Mouse (Mus musculus): ENCODE measurements around the gene Best1. TPM values are rescaled to one million over a fixed set of nuclear protein-coding genes. Genes with fewer than 3 reads are reported as not detected.
"Not testable (repeated sequence)": the region's sequence is repeated elsewhere in the genome, so short reads cannot be mapped to it uniquely, and the experiment has no call there.

Gene Best1
- polyA plus RNA-seq, 1 experiment from 2014 or later, result 1.2 TPM

DNA sequence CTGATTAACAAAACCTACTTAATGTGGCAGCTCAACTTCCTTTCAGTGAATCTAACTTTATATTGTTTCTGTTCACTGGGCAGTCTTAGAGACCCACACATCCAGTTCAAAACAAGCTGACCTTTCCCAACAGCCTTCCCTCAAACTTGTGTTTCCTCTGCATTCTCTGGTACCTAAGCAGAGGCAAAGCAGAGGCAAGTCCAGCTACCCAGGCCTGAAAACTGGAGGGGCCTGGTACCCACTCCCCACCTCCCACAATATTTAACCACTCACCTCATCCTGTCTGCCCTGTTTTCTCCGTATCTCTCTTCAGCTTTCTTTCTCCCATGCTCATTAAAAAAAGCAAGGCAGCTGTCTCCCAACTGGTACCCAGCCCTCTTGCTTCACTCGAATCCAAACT, 22.3 kb downstream of the Best1 start:
- Histone ChIP-seq H3K9ac (no peak overlapping the region), H3K36me3 (peaks cover 6% of the 10 kb centered on the region; the same call in 1 of the 2 replicates), H3K27me3 (no peaks in the 10 kb centered on the region), H3K4me3 (replicated peaks) (no peak overlapping the region), H3K4me1 (peaks cover 25% of the 10 kb centered on the region), H3K27ac (replicated peaks) (0 out of 2 replicates have a peak overlapping the region, but pooled peaks have one; percentile 11), H3K9me3 (replicated peaks) (no peaks in the 10 kb centered on the region), H3K4me2 (replicated peaks) (no peak overlapping the region)
- 71% methylated on average over 2 of the region's 2 CpGs for WGBS
- no peak for ATAC-seq (ENCODE audit: insufficient number of reproducible peaks, low FRiP score, low TSS enrichment, low read depth)

DNA sequence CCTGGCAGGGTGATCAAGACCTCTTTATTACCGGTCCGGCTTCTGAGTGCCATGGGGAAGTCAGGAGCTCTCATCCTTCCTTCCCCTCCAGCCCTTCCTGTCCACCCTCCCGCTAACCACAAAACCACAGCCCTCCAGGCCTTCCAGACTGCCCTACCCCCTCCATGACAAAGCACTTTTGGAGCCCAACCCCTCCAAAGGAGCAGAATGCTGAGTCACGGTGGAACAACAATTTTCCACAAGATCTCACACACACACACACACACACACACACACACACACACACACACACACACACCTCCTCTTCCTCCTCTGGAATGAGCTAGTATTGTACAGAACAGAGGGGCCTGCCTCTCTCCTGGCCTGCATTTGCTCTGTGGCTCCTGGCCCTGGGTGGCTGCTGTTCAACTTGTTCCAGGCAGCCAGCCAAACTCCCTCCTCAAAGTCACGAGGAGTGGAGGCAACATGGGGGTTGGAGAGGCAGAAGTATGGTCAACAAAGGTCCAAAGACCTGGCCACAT, 22.9 kb downstream of the Best1 start:
- WGBS, result 28% methylated on average over 5 of the region's 5 CpGs
- no peak overlapping the region for H3K4me2 ChIP-seq (replicated peaks)
- H3K4me3 ChIP-seq (replicated peaks), result no peak overlapping the region
- no peak for ATAC-seq (ENCODE audit: insufficient number of reproducible peaks, low FRiP score, low TSS enrichment, low read depth)
- H3K4me1 ChIP-seq, result peaks cover 19% of the 10 kb centered on the region
- no peaks in the 10 kb centered on the region for H3K9me3 ChIP-seq (replicated peaks)
- peak overlapping the region; percentile 39; the same call in 1 of the 2 replicates for H3K27ac ChIP-seq (replicated peaks)
- no peaks in the 10 kb centered on the region for H3K27me3 ChIP-seq
- no peaks in the 10 kb centered on the region for H3K36me3 ChIP-seq
- H3K9ac ChIP-seq, result no peak overlapping the region

DNA sequence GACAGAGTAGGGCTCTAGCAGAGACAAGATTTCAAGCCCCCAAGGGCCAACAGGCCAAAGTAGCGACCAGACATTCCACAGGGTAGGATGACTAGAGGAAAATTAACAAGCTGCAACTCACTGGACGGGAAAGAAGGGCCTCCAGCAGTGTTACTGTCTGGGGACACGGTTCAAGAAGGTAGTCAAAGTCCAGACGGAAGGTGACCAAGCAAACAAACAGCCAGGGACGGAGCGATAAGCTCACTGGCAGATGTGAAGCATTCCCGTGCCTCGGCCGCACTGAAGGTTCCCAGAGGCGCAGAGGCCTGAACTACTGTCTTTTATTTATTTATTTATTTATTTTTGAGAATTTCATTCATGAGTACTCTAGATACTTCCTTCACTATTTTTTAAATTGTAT, 24.3 kb downstream of the Best1 start:
- H3K27ac ChIP-seq (replicated peaks), result no peak overlapping the region
- H3K4me1 ChIP-seq, result peaks cover 14% of the 10 kb centered on the region; the same call in 1 of the 2 replicates
- no peaks in the 10 kb centered on the region for H3K27me3 ChIP-seq
- no peaks in the 10 kb centered on the region for H3K36me3 ChIP-seq
- no peak overlapping the region for H3K9ac ChIP-seq
- no peaks in the 10 kb centered on the region for H3K9me3 ChIP-seq (replicated peaks)
- ATAC-seq (ENCODE audit: insufficient number of reproducible peaks, low FRiP score, low TSS enrichment, low read depth), result no peak
- H3K4me3 ChIP-seq (replicated peaks), result no peak overlapping the region
- no peak overlapping the region for H3K4me2 ChIP-seq (replicated peaks)
- 82% methylated on average over 10 of the region's 10 CpGs for WGBS

DNA sequence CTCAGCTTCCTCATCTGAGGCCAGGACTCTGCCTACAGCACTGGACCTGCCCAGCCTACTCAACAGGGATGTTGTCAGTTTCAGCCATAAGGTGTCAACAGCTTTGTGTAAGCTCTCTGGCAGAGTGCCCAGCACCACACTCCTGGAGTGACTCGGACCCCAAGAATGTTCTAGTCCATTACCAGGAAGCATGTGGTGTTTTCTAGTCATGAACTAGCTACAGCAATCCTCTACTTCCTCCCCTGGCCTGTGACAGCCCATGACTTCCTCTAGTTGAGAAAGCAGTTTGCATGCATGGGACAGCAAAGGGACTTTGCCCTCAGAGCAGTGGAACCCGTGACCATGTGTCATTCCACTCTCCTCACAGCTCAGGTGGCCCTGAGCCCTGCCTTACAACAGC, 26.6 kb downstream of the Best1 start:
- H3K4me3 ChIP-seq (replicated peaks); ATAC-seq (ENCODE audit: insufficient number of reproducible peaks, low FRiP score, low TSS enrichment, low read depth); H3K27me3 ChIP-seq; H3K4me2 ChIP-seq (replicated peaks); H3K36me3 ChIP-seq; H3K9ac ChIP-seq; H3K9me3 ChIP-seq (replicated peaks); H3K4me1 ChIP-seq; H3K27ac ChIP-seq (replicated peaks): not testable (repeated sequence)
- WGBS, result 51% methylated on average over 2 of the region's 2 CpGs

DNA sequence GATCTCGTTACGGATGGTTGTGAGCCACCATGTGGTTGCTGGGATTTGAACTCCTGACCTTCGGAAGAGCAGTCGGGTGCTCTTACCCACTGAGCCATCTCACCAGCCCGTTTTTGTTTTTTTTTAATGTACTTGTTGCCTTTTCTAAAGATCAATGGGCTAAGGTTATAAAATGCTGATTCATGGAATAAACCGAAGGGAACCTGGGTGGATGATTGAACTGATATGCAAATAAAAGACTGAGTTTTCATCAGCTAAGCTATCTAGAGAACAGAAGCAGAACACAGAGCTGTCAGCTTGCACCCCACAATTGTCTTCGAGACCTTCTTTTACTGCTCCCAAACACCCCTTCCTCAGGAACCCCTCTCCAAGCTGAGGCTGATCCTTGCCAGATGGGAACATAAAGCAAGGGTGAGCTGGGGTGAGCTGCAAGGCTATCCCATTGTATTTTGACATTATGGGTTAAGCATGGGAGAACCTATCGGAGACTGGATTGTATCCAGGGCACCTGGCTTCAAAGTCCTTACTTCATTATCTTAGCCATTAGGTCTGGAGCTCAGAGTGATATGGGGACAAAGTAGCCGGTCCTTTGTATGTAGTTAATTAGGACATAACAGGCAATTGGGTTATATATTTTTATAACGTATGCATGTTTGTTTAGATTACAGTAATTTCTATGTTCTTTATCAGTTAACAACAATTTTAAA, 33.2 kb downstream of the Best1 start:
- Histone ChIP-seq H3K9ac (no peak overlapping the region), H3K4me1 (peaks cover 16% of the 10 kb centered on the region; the same call in 1 of the 2 replicates), H3K27me3 (no peaks in the 10 kb centered on the region), H3K36me3 (no peaks in the 10 kb centered on the region), H3K27ac (replicated peaks) (no peak overlapping the region), H3K9me3 (replicated peaks) (no peaks in the 10 kb centered on the region), H3K4me3 (replicated peaks) (no peak overlapping the region), H3K4me2 (replicated peaks) (no peak overlapping the region)
- no peak for ATAC-seq (ENCODE audit: insufficient number of reproducible peaks, low FRiP score, low TSS enrichment, low read depth)
- 86% methylated on average over 10 of the region's 10 CpGs for whole genome bisulfite sequencing

DNA sequence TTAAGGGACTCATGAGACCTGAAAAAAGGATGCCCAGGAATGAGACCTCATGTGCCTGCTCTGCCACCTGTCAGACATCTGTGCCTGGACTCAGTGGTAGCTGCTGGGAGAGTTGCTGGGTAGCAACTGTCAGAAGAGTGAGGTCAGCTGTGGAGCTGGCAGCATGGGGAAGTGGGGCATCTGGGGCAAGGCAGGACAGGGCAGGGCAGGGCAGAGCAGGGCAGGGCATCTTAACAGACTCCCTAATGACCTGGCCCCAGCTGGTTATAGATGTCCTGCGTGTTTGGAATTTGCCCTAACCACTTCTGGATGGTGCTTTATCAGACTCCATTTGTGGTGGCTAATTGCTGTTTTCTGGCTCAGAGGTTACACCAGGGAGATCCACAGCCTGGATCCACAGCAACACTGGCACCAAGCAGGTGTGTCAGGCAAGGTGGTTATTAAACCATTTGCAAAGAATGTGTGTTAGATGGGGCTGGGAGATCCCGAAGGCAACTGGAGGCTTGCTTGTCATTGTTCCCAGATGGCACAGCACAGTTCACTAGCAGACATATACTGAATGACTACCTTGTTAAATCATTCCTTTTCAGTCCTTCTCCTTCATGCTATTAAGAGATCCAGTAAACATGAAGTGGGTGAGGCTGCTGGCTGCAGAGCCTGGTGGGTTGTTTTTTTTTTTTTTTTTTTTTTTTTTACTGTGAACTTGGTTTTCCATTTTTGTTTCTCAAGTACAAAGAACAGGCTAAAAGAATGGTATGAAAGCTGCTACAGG, 35.2 kb downstream of the Best1 start:
- H3K4me3 ChIP-seq (replicated peaks), result no peak overlapping the region
- no peaks in the 10 kb centered on the region for H3K36me3 ChIP-seq
- no peaks in the 10 kb centered on the region for H3K9me3 ChIP-seq (replicated peaks)
- H3K27ac ChIP-seq (replicated peaks), result no peak overlapping the region; the same call in 1 of the 2 replicates
- 28% methylated on average over 2 of the region's 2 CpGs for WGBS
- H3K9ac ChIP-seq, result no peak overlapping the region
- no peaks in the 10 kb centered on the region for H3K27me3 ChIP-seq
- ATAC-seq (ENCODE audit: insufficient number of reproducible peaks, low FRiP score, low TSS enrichment, low read depth), result peak; percentile 58; the same call in 1 of the 2 replicates
- no peak overlapping the region for H3K4me2 ChIP-seq (replicated peaks)
- peaks cover 19% of the 10 kb centered on the region; the same call in 1 of the 2 replicates for H3K4me1 ChIP-seq

DNA sequence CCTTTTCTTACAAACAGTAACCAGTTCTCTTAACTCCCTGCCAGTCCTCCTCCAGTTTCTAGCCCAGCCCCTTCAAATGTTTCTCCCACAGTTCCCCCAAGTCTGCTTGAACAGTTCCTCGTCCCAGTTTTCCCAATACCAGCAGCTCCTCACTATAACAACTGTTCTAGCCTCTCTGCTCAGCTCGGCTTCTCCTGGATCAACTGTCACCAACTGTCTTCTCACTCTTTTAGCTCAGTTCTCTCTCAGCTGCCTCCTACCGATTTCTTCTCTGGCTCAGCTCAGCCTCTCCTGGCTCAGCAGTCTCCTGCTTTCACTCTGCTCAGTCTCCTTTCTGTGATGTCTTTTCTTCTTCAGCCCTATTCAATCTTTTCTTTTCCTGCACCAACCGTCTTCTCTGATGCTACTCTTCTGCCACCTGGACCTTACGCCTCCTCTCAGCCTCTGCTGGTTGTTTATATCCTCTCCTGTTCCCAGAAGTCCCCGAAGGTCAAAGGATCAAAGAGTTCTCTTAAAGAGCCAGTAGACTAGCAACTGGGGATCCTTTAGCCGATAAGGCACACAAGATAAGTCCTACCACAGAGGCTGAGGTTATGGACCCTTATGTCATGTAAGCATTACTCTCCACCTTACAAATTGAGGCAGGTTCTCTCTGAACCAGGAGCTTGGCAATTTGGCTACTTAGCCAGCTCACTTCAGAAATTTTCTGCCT, 37.1 kb downstream of the Best1 start:
- 36% methylated on average over 7 of the region's 7 CpGs for WGBS
- no peak overlapping the region for H3K9ac ChIP-seq
- no peak overlapping the region for H3K4me3 ChIP-seq (replicated peaks)
- H3K27me3 ChIP-seq, result no peaks in the 10 kb centered on the region
- no peaks in the 10 kb centered on the region for H3K36me3 ChIP-seq
- peaks cover 19% of the 10 kb centered on the region; the same call in 1 of the 2 replicates for H3K4me1 ChIP-seq
- H3K9me3 ChIP-seq (replicated peaks), result no peaks in the 10 kb centered on the region
- H3K4me2 ChIP-seq (replicated peaks), result no peak overlapping the region
- no peak overlapping the region for H3K27ac ChIP-seq (replicated peaks)
- no peak for ATAC-seq (ENCODE audit: insufficient number of reproducible peaks, low FRiP score, low TSS enrichment, low read depth)

DNA sequence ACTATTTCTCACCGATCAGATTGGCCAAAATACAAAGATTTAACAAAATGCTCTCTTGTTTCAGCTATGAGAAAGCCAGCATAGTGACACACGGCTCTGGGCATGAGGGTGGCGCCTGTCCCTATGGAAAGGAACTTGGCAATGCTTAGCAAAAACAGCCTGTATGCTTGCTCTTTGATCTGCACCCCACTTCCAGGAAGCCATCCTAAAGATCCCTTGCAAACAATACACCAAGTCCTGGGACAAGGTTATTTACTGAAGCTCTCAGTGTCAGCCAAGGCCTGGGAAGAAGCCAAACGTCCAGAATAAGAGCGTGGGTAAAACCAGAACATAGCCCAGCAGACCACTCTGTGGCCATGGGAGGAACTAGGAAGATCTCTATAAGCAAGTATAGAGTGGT, 40.7 kb downstream of the Best1 start:
- Histone ChIP-seq H3K4me2 (replicated peaks) (no peak overlapping the region), H3K9ac (no peak overlapping the region), H3K4me1 (peaks cover 10% of the 10 kb centered on the region), H3K27me3 (no peaks in the 10 kb centered on the region), H3K4me3 (replicated peaks) (no peak overlapping the region), H3K36me3 (no peaks in the 10 kb centered on the region), H3K27ac (replicated peaks) (no peak overlapping the region), H3K9me3 (replicated peaks) (no peaks in the 10 kb centered on the region)
- 75% methylated on average over 5 of the region's 5 CpGs for WGBS
- ATAC-seq (ENCODE audit: insufficient number of reproducible peaks, low FRiP score, low TSS enrichment, low read depth), result no peak

DNA sequence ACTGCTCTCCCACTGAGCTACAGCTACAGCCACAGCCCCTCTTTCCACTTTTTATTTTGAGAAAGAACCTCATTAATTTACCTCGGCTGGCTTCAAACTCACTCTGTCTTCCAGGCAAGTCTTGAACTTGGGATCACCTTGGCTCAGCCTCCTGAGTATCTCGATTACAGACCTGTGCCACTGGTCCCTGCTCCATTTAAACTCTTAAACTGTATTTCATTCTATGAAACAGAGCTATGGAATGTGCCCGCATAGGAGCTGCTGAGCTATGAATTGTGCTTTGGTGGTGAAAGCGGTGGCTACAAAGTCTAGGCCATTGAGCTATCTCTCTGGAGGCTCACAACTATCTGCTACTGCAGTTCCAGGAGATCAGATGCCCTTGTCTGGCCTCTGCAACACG, 43.5 kb downstream of the Best1 start:
- H3K9ac ChIP-seq, result no peak overlapping the region
- H3K4me2 ChIP-seq (replicated peaks), result no peak overlapping the region
- H3K9me3 ChIP-seq (replicated peaks), result no peaks in the 10 kb centered on the region
- no peaks in the 10 kb centered on the region for H3K36me3 ChIP-seq
- no peak for ATAC-seq (ENCODE audit: insufficient number of reproducible peaks, low FRiP score, low TSS enrichment, low read depth)
- no peak overlapping the region for H3K4me3 ChIP-seq (replicated peaks)
- H3K27ac ChIP-seq (replicated peaks), result no peak overlapping the region
- peaks cover 24% of the 10 kb centered on the region for H3K4me1 ChIP-seq
- no peaks in the 10 kb centered on the region for H3K27me3 ChIP-seq
- 86% methylated on average over 5 of the region's 5 CpGs for WGBS

DNA sequence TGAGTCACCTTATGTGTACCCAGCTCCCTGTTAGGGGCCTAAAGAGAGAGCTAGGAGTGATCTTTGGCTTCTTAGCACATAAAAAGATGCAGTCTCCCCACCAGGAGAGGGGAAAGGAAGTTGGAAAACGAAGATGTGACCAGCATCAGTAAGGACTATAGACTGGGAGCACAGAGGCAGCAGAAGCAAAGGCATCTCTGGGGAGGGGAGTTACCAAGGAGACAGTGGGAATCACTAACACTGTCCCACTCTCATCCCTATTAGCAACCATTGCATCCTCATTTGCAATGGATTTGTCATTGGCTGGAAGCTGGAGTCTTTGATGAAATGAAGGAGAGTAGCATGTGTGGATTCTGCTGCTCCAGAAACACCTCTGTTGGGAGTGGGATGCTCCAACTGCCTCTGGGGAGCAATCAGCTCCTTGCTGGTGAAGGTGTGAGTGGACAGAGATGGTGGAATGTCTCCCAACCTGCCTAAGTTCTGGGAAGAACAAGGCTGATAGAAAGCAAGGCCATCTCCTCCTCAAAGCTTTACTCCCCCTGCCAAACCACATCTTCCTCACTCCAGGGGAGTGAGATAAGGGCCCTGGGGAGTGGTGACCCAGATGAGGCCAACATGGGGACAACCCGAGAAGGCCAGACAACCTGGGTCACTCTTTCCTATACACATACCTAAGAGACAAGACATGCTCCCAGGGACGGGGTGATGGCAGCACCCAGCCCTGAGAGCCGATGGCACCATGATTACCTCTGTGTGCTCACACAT, 44.6 kb downstream of the Best1 start:
- H3K4me2 ChIP-seq (replicated peaks), result no peak overlapping the region
- peaks cover 24% of the 10 kb centered on the region for H3K4me1 ChIP-seq
- no peak overlapping the region for H3K4me3 ChIP-seq (replicated peaks)
- H3K27me3 ChIP-seq, result no peaks in the 10 kb centered on the region
- H3K36me3 ChIP-seq, result no peaks in the 10 kb centered on the region
- no peak overlapping the region for H3K9ac ChIP-seq
- H3K9me3 ChIP-seq (replicated peaks), result no peaks in the 10 kb centered on the region
- ATAC-seq (ENCODE audit: insufficient number of reproducible peaks, low FRiP score, low TSS enrichment, low read depth), result no peak
- 86% methylated on average over 4 of the region's 4 CpGs for WGBS
- no peak overlapping the region for H3K27ac ChIP-seq (replicated peaks)
